Mouse (Mus musculus): ENCODE results near the gene 4930452B06Rik.

DNA sequence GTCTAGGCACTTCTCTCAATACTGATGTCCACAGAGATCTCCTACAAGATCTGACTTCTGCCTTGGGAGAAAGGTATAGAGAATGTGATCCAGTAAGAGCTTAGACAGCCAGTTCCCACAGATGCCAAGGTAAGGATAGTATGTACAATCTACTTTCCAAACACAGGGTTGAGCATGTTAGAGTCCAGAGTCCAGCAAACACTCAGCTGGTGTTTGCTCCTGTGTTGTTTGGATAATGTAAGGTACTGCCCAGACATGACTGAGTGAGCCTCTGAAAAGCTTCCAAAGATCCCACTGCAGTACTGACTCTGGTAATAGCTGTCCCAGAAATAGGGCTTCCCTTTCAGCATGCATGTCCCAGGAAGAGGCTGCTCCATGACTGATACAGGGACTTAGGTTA, 54.0 kb downstream of the 4930452B06Rik start:
- TF ChIP-seq CTCF (IDR thresholded peaks at IDR 0.05; ENCODE audit: extremely low read depth, insufficient read depth, low read length): no peak
- TF ChIP-seq POLR2A (IDR thresholded peaks at IDR 0.05; ENCODE audit: extremely low read depth, insufficient read depth, low read length): no peak

Data from cortical plate, adult 2 months (tissue).